Mouse (Mus musculus) embryonic facial prominence, embryonic 10.5 days (tissue): ENCODE measurements at regions not wholly inside any gene's neighbourhood (a gene's known extent, or its start where the extent isn't known, plus 50 kb on each side); places are given as distances from the start of the nearest gene placed in this dataset.

Source experiments
- DNase-seq: peaks from one replicate; pipeline ENCODE4 v3.0.0-alpha.2; 2017; ENCODE audit warnings: low spot score
- H3K27ac ChIP-seq: fragments of 300-500 bp; sonication (generic); replicated peaks from 2 replicates; pipeline ENCODE4 v1.5.1; 2016; ENCODE audit warnings: mild to moderate bottlenecking
- H3K27me3 ChIP-seq: fragments of 300-500 bp; sonication (generic); replicated peaks from 2 replicates; pipeline ENCODE4 v1.6.1; 2016; ENCODE audit warnings: low read depth, mild to moderate bottlenecking; ENCODE audit not compliant: poor library complexity, severe bottlenecking
- H3K36me3 ChIP-seq: fragments of 300-500 bp; sonication (generic); replicated peaks from 2 replicates; pipeline ENCODE4 v1.6.1; 2016; ENCODE audit warnings: mild to moderate bottlenecking, moderate library complexity
- H3K4me1 ChIP-seq: fragments of 300-500 bp; sonication (generic); 2 replicates; pipeline ENCODE4 v1.6.1; 2016
- H3K4me3 ChIP-seq: fragments of 300-500 bp; sonication (generic); 2 replicates; pipeline ENCODE4 v1.5.1; 2016; ENCODE audit warnings: mild to moderate bottlenecking, moderate library complexity
- H3K9me3 ChIP-seq: fragments of 300-500 bp; sonication (generic); 2 replicates; pipeline ENCODE4 v1.6.1; 2016; ENCODE audit warnings: mild to moderate bottlenecking
- WGBS: fragments of 180-500 bp; shearing (Covaris S2); methylation state at CpG from one replicate; pipeline ENCODE4 v1.1.7; 2016; 5-methylcytosine and 5-hydroxymethylcytosine counted together

GRCm38 (mm10) chr15:62231709-62232108 is 1308.9 kb upstream of the A1bg start:
- H3K9me3 ChIP-seq = no peaks in the 10 kb centered on the region
- 85% methylated on average over 2 of the region's 2 CpGs for WGBS
- no peak overlapping the region for H3K4me3 ChIP-seq

DNA sequence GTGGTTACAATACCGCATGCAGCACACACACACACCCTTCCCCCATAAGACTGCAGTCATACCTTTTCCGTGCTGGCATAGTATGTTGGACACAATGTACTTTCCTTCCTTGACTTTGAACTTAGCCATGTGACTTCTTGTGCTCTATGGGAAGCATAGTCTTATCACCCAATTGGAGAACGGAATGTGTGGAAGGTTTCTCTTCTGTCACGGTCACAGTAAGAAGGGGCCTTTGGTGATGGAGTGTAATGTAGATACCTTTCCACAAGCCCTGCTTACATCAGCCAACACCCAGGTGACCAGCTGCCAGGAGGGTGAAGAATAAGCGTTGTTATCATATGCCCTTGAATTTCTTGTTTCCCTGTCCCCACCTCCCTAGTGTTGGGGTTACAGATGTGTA is 1308.0 kb upstream of the A1bg start:
- WGBS = 94% methylated on average over 5 of the region's 5 CpGs
- no peaks in the 10 kb centered on the region for H3K4me1 ChIP-seq
- no peak overlapping the region for H3K27ac ChIP-seq
- no peaks in the 10 kb centered on the region for H3K9me3 ChIP-seq
- H3K27me3 ChIP-seq = no peaks in the 10 kb centered on the region
- H3K4me3 ChIP-seq = no peak overlapping the region
- no peak for DNase-seq
- H3K36me3 ChIP-seq = no peaks in the 10 kb centered on the region

More at GRCm38 (mm10) chr15:62231709-62232108, 1308.9 kb upstream of the A1bg start:
- Histone ChIP-seq H3K4me1 (no peaks in the 10 kb centered on the region), H3K36me3 (no peaks in the 10 kb centered on the region), H3K27ac (no peak overlapping the region), H3K27me3 (no peaks in the 10 kb centered on the region)
- no peak for DNase-seq

GRCm38 (mm10) chr15:62229491-62230283 is 1306.9 kb upstream of the A1bg start:
- Histone ChIP-seq H3K27ac (no peak overlapping the region), H3K4me1 (no peaks in the 10 kb centered on the region), H3K36me3 (no peaks in the 10 kb centered on the region), H3K27me3 (no peaks in the 10 kb centered on the region), H3K9me3 (no peaks in the 10 kb centered on the region), H3K4me3 (no peak overlapping the region)
- 82% methylated on average over 8 of the region's 8 CpGs for WGBS
- DNase-seq = no peak

GRCm38 (mm10) chr15:62229023-62229422 is 1306.2 kb upstream of the A1bg start:
- Histone ChIP-seq H3K27me3 (no peaks in the 10 kb centered on the region), H3K36me3 (no peaks in the 10 kb centered on the region), H3K9me3 (no peaks in the 10 kb centered on the region), H3K27ac (no peak overlapping the region), H3K4me3 (no peak overlapping the region), H3K4me1 (no peaks in the 10 kb centered on the region)
- no peak for DNase-seq
- 90% methylated on average over 3 of the region's 3 CpGs for WGBS

GRCm38 (mm10) chr15:62224798-62225197 is 1302.0 kb upstream of the A1bg start:
- no peak overlapping the region for H3K27ac ChIP-seq
- no peak for DNase-seq
- H3K27me3 ChIP-seq = no peaks in the 10 kb centered on the region

GRCm38 (mm10) chr15:62224191-62224590 is 1301.4 kb upstream of the A1bg start:
- no peaks in the 10 kb centered on the region for H3K4me1 ChIP-seq
- no peak for DNase-seq
- H3K36me3 ChIP-seq = peaks cover 2% of the 10 kb centered on the region; the same call in 1 of the 2 replicates
- H3K27me3 ChIP-seq = no peaks in the 10 kb centered on the region
- H3K27ac ChIP-seq = no peak overlapping the region
- WGBS = 90% methylated on average over 3 of the region's 3 CpGs
- no peak overlapping the region for H3K4me3 ChIP-seq
- H3K9me3 ChIP-seq = no peaks in the 10 kb centered on the region

More at GRCm38 (mm10) chr15:62224798-62225197, 1302.0 kb upstream of the A1bg start:
- no peaks in the 10 kb centered on the region for H3K9me3 ChIP-seq
- no peaks in the 10 kb centered on the region for H3K36me3 ChIP-seq
- no peaks in the 10 kb centered on the region for H3K4me1 ChIP-seq
- no peak overlapping the region for H3K4me3 ChIP-seq

- Histone ChIP-seq H3K4me3 (no peak overlapping the region), H3K27me3 (no peaks in the 10 kb centered on the region), H3K27ac (no peak overlapping the region), H3K9me3 (no peaks in the 10 kb centered on the region), H3K36me3 (peaks cover 11% of the 10 kb centered on the region; the same call in 1 of the 2 replicates), H3K4me1 (no peaks in the 10 kb centered on the region)
- 85% methylated on average over 6 of the region's 6 CpGs for WGBS
- no peak for DNase-seq
Observed at GRCm38 (mm10) chr15:62223156-62223840, 1300.5 kb upstream of the A1bg start.

GRCm38 (mm10) chr15:62222731-62223130 is 1299.9 kb upstream of the A1bg start:
- peaks cover 12% of the 10 kb centered on the region; the same call in 1 of the 2 replicates for H3K36me3 ChIP-seq
- no peak overlapping the region for H3K27ac ChIP-seq
- no peaks in the 10 kb centered on the region for H3K9me3 ChIP-seq
- H3K27me3 ChIP-seq = no peaks in the 10 kb centered on the region
- WGBS = 81% methylated on average over 5 of the region's 5 CpGs
- H3K4me1 ChIP-seq = no peaks in the 10 kb centered on the region
- no peak for DNase-seq
- H3K4me3 ChIP-seq = no peak overlapping the region

- H3K9me3 ChIP-seq = no peaks in the 10 kb centered on the region
- H3K4me3 ChIP-seq = no peak overlapping the region
- WGBS = 91% methylated on average over 6 of the region's 6 CpGs
- peaks cover 12% of the 10 kb centered on the region; the same call in 1 of the 2 replicates for H3K36me3 ChIP-seq
- DNase-seq = no peak
- no peak overlapping the region for H3K27ac ChIP-seq
- no peaks in the 10 kb centered on the region for H3K4me1 ChIP-seq
- H3K27me3 ChIP-seq = no peaks in the 10 kb centered on the region
Observed at GRCm38 (mm10) chr15:62222201-62222600, 1299.4 kb upstream of the A1bg start.

- no peak for DNase-seq
- WGBS = 82% methylated on average over 8 of the region's 8 CpGs
Observed at GRCm38 (mm10) chr15:62221024-62221819, 1298.4 kb upstream of the A1bg start.

DNA sequence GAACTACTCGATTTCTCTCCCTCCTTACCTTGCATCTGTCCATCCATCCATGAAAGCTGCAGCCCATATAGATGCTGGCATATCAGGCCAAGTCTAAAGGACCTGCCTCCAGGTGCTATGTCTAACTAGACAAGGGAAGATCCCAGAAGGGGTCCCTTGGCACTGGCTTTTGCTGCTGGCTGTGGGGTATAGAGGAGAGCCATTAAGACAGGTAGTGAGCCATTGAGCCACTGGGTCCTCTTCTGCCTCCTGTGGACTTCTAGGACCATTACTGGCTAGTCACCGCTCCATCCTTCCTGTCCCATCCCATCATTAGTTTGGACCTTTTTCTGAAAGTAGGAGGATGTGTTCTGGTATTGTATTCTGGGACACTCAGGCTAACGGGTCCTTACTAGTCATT is 1297.8 kb upstream of the A1bg start:
- H3K27me3 ChIP-seq = no peaks in the 10 kb centered on the region
- WGBS = 89% methylated on average over 3 of the region's 3 CpGs
- no peak overlapping the region for H3K27ac ChIP-seq

More at GRCm38 (mm10) chr15:62221024-62221819, 1298.4 kb upstream of the A1bg start:
- no peak overlapping the region for H3K27ac ChIP-seq
- H3K27me3 ChIP-seq = no peaks in the 10 kb centered on the region
- H3K4me1 ChIP-seq = peaks cover 6% of the 10 kb centered on the region; the same call in 1 of the 2 replicates
- H3K4me3 ChIP-seq = no peak overlapping the region
- H3K9me3 ChIP-seq = no peaks in the 10 kb centered on the region
- peaks cover 12% of the 10 kb centered on the region; the same call in 1 of the 2 replicates for H3K36me3 ChIP-seq

GRCm38 (mm10) chr15:62219934-62220540 is 1297.2 kb upstream of the A1bg start:
- 94% methylated on average over 9 of the region's 9 CpGs for WGBS
- no peaks in the 10 kb centered on the region for H3K9me3 ChIP-seq
- H3K4me1 ChIP-seq = peaks cover 9% of the 10 kb centered on the region; the same call in 1 of the 2 replicates
- no peak overlapping the region for H3K4me3 ChIP-seq
- no peak for DNase-seq
- H3K27ac ChIP-seq = no peak overlapping the region
- H3K27me3 ChIP-seq = no peaks in the 10 kb centered on the region
- peaks cover 12% of the 10 kb centered on the region; the same call in 1 of the 2 replicates for H3K36me3 ChIP-seq

More for the DNA sequence above, 1297.8 kb upstream of the A1bg start:
- no peak overlapping the region for H3K4me3 ChIP-seq
- H3K9me3 ChIP-seq = no peaks in the 10 kb centered on the region
- H3K36me3 ChIP-seq = peaks cover 12% of the 10 kb centered on the region; the same call in 1 of the 2 replicates
- H3K4me1 ChIP-seq = peaks cover 9% of the 10 kb centered on the region; the same call in 1 of the 2 replicates
- DNase-seq = no peak
